Mouse (Mus musculus) small intestine, adult 2 months (tissue): Measurements from ENCODE around the gene Slc22a16.

Experiments
- CTCF ChIP-seq: fragments of 200-500 bp; IDR thresholded peaks from 2 replicates; pipeline ENCODE4 v1.5.1; 2012; ENCODE audit warnings: low read depth, mild to moderate bottlenecking, control low read depth, inconsistent platforms, low read length, moderate library complexity, mixed read lengths; ENCODE audit not compliant: insufficient replicate concordance, insufficient read length; ENCODE audit errors: extremely low read depth
- POLR2A ChIP-seq: fragments of 200-500 bp; IDR thresholded peaks from 2 replicates; pipeline ENCODE4 v1.6.1; 2012; ENCODE audit warnings: low read depth, mild to moderate bottlenecking, control low read depth, inconsistent platforms, low read length, moderate library complexity

- TF ChIP-seq CTCF (no peak), POLR2A (no peak)
Measured at GRCm38 (mm10) chr10:40524032-40524806, 45.9 kb upstream of the Slc22a16 start.
